ENCODE assay signal across 18 mouse cellular contexts in the genomic region with DNA sequence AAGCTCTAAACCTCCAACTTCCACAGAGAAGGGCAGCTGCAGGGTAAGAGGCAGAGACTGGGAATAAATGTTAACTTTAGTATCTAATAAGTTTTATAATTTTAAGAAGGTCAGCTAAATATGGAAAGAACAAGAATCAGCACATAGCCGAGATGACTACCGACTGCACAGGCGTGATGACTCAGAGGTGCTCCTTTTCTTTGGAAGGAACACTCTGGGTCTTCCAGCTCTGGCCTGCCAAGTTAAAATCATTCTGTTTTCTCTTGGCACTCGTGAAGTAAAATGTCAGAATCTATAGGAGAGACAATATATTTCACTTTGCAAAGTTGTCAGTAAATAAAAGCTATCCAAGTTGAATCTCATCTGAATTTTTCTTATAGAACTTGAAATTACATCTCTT.
"Had no signal": no experiment of that assay in that cellular context is flagged by ENCODE, and none has a peak within 500 bp of the region (broad histone marks: within the 10 kb centered on the region; RNA-seq: fewer than 3 reads in every experiment).

No protein-coding gene starts in this region.

- H3K27ac ChIP-seq: liver, embryonic 14.5 days; lung, embryonic 15.5 days; macrophage; midbrain, embryonic 13.5 days; midbrain, embryonic 15.5 days; neural tube, embryonic 12.5 days had no signal

- DNase-seq: lung, adult 2 months; lung, postnatal 14 days; lung, postnatal 36 days; retina, postnatal 1 day; right cerebral cortex, postnatal 25 days; right cerebral cortex, postnatal 4 days; spleen, adult 18-20 months; thymus, adult 18-20 months; thymus, postnatal 14 days; thymus, postnatal 36 days had no signal

- H3K4me3 ChIP-seq: lung, embryonic 15.5 days; megakaryocyte, embryonic 14.5 days; midbrain, embryonic 13.5 days; midbrain, embryonic 15.5 days; neural tube, embryonic 12.5 days had no signal

- ATAC-seq: lung, postnatal 0 days; midbrain, embryonic 13.5 days; midbrain, embryonic 15.5 days had no signal

- H3K4me1 ChIP-seq: lung, embryonic 15.5 days; megakaryocyte, embryonic 14.5 days; midbrain, embryonic 13.5 days; midbrain, embryonic 15.5 days; neural tube, embryonic 12.5 days had no signal
